Mouse (Mus musculus) yolk sac, embryonic 10.5 days (tissue): ENCODE measurements around the gene Ttc26.
"Not testable (repeated sequence)": the region's sequence is repeated elsewhere in the genome, so short reads cannot be mapped to it uniquely, and the experiment has no call there.

ENCODE experiments used
- DNase-seq: peaks from one replicate; pipeline ENCODE4 v3.0.0-alpha.2; 2017; ENCODE audit warnings: low spot score

Gene Ttc26

DNA sequence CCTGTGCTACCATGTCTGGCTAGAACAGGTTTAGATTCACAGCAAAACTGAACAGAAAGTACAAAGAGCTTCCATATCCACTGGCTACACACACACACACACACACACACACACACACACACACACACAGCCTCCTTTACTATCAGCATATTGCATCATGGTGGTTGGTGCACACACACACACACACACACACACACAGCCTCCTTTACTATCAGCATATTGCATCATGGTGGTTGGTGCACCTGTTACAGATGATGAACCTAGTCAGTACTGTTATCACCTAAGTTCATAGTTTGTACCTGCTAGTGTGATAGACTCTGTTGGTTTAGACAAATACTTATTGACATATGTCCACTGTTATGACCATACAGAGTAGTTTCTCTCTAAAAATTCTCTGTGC, 75.2 kb downstream of the Ttc26 start:
- DNase-seq = not testable (repeated sequence)

DNA sequence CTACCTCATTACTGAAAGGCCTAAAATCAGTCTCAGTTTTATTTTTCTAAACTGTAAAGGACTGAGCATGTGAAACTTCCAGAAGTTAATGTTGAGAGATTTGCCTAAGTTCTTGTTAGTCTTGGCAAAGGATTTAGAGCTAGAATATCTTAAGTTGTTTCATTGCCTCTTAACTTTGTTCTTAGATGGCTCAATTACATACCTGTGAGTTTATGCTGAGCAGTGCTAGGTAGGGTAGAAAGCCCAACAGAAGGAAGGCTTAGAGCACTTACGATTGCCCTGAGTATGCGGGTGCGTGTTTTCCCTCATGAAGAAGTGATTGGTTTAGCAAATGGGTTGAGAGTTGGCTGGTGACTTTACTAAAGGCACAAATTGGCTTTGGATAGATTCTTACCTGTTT, 76.8 kb downstream of the Ttc26 start:
- no peak for DNase-seq

DNA sequence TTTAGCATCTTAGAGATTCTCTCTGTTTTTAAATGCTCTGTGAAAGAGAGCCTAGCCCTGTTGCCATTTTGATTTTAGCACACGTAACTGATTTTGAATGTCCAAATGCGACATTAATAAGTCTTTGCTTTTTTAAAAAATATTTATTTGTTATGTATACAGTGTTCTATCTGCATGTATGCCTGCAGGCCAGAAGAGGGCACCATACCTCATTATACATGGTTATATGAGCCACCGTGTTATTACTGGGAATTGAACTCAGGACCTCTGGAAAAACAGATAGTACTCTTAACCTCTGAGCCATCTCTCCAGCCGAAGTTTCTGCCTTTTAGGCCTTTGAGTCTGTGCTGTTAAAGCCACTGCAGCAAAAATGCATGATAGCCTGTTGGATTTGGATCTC, 88.3 kb downstream of the Ttc26 start:
- DNase-seq = no peak
